Mouse (Mus musculus) embryonic facial prominence, embryonic 13.5 days (tissue): ENCODE data around the gene Chpf. TPM values are rescaled to one million over a fixed set of nuclear protein-coding genes. Genes with fewer than 3 reads are reported as not detected.

ENCODE experiments used
- ATAC-seq: fragments of 200-750 bp; cut with Nextera tagmentation; 2 replicates; pipeline ENCODE4 v1.8.0; 2017; ENCODE audit warnings: low read depth; ENCODE audit not compliant: insufficient number of reproducible peaks, insufficient read depth, low FRiP score, low TSS enrichment
- H3K27ac ChIP-seq: fragments of 300-500 bp; sonication (generic); 2 replicates; pipeline ENCODE4 v1.5.1; 2015; ENCODE audit warnings: moderate library complexity, mild to moderate bottlenecking, inconsistent platforms
- H3K27me3 ChIP-seq: fragments of 300-500 bp; sonication (generic); 2 replicates; pipeline ENCODE4 v1.6.1; 2015; ENCODE audit warnings: mild to moderate bottlenecking, inconsistent platforms
- H3K36me3 ChIP-seq: fragments of 300-500 bp; sonication (generic); 2 replicates; pipeline ENCODE4 v1.6.1; 2015; ENCODE audit warnings: mild to moderate bottlenecking, inconsistent platforms
- H3K4me1 ChIP-seq: fragments of 300-500 bp; sonication (generic); 2 replicates; pipeline ENCODE4 v1.6.1; 2015; ENCODE audit warnings: inconsistent platforms
- H3K4me2 ChIP-seq: fragments of 300-500 bp; sonication (generic); 2 replicates; pipeline ENCODE4 v1.6.1; 2015; ENCODE audit warnings: moderate library complexity, mild to moderate bottlenecking, inconsistent platforms
- H3K4me3 ChIP-seq: fragments of 300-500 bp; sonication (generic); 2 replicates; pipeline ENCODE4 v1.5.1; 2015; ENCODE audit warnings: mild to moderate bottlenecking, inconsistent platforms
- H3K9ac ChIP-seq: fragments of 300-500 bp; sonication (generic); 2 replicates; pipeline ENCODE4 v1.6.1; 2015; ENCODE audit warnings: mild to moderate bottlenecking, inconsistent platforms
- H3K9me3 ChIP-seq: fragments of 300-500 bp; sonication (generic); 2 replicates; pipeline ENCODE4 v1.6.1; 2016; ENCODE audit warnings: inconsistent platforms
- WGBS: fragments of 180-500 bp; shearing (Covaris S2); methylation state at CpG from one replicate; pipeline ENCODE4 v1.1.7; 2015; ENCODE audit warnings: mixed read lengths; 5-methylcytosine and 5-hydroxymethylcytosine counted together
- polyA plus RNA-seq: library from polyadenylated mRNA; unstranded; fragments of >200 nt; fragmentation: Nextera tagmentation; extraction: Ambion mirVana; gene quantifications from 2 replicates; pipeline ENCODE4 v1.2.1, GENCODE M21; 2015

The Chpf gene
- polyA plus RNA-seq, 1 experiment from 2014 or later = 31.5 TPM

DNA sequence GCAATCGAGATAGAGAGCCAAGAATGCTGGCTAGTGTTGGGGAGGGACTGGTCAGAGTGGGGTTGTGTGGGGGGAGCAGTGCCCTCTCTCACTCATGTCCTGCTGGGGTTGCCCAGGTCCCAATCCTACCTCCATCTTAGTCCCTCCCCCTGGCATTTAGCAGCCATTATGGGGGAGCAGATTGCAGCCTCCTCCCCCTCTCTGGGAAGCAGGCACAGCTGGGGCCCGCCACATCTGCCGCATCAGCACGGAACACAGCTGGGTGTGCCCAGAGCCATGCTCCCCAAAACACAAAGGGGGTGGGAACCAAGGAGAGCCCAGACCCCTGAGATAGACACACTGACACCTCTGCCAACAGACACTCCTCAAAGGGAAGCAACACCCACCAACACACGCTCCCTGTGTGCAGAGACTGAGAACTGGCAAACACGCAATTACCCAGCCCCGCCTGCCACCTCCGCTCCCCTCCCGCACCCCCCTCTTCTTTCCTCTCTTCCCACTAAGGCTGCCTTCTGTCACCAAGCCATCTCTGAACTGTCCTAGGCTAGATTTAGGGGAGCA lies 33.9 kb downstream of the Chpf start:
- Histone ChIP-seq H3K27ac (no peak overlapping the region), H3K4me3 (no peak overlapping the region), H3K9me3 (no peaks in the 10 kb centered on the region), H3K36me3 (peaks cover 17% of the 10 kb centered on the region), H3K9ac (no peak overlapping the region), H3K4me1 (peaks cover 74% of the 10 kb centered on the region), H3K27me3 (peaks cover 62% of the 10 kb centered on the region), H3K4me2 (peak overlapping the region; percentile 44)
- WGBS = 8% methylated on average over 9 of the region's 9 CpGs
- peak; percentile 34; the same call in 1 of the 2 replicates for ATAC-seq

- H3K36me3 ChIP-seq = peaks cover 19% of the 10 kb centered on the region
- H3K27ac ChIP-seq = no peak overlapping the region
- no peak for ATAC-seq
- H3K4me1 ChIP-seq = peaks cover 64% of the 10 kb centered on the region
- H3K27me3 ChIP-seq = peaks cover 52% of the 10 kb centered on the region
- no peak overlapping the region for H3K4me3 ChIP-seq
- H3K4me2 ChIP-seq = no peak overlapping the region
- 24% methylated on average over 3 of the region's 3 CpGs for WGBS
- no peaks in the 10 kb centered on the region for H3K9me3 ChIP-seq
- no peak overlapping the region for H3K9ac ChIP-seq
Observed at GRCm38 (mm10) chr1:75444208-75444607, 34.9 kb downstream of the Chpf start.

- H3K27ac ChIP-seq = peak overlapping the region; percentile 28; the same call in 1 of the 2 replicates
- H3K9me3 ChIP-seq = no peaks in the 10 kb centered on the region
- WGBS = 27% methylated on average over 13 of the region's 13 CpGs
- no peak for ATAC-seq
- H3K4me1 ChIP-seq = peaks cover 57% of the 10 kb centered on the region
- peaks cover 45% of the 10 kb centered on the region for H3K27me3 ChIP-seq
- H3K36me3 ChIP-seq = peaks cover 19% of the 10 kb centered on the region
- H3K9ac ChIP-seq = peak overlapping the region; percentile 46; the same call in 1 of the 2 replicates
- no peak overlapping the region for H3K4me2 ChIP-seq
- no peak overlapping the region for H3K4me3 ChIP-seq
Observed at GRCm38 (mm10) chr1:75443247-75444024, 35.7 kb downstream of the Chpf start.

DNA sequence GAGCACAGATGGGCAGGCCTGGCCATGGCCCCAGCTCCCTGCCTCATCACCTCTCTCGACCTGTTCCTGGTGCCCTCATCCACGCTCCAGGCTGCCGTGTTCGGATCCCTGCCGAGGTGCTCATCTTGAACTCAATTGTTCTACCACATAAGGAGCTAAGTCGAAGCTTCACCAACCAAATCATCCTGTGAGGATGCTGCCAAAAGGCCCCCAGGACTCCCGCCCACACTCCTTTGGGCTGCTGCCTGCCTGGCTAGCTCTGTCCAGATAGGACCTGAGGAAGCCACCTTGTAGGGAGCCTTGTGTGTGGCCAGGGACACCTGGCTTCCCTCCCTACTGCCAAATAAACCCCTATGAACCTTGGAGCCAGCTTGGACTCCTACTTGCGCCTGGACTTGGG lies 36.3 kb downstream of the Chpf start:
- no peak overlapping the region for H3K4me2 ChIP-seq
- H3K9ac ChIP-seq = no peak overlapping the region
- H3K27ac ChIP-seq = no peak overlapping the region
- ATAC-seq = no peak
- peaks cover 19% of the 10 kb centered on the region for H3K36me3 ChIP-seq
- 48% methylated on average over 8 of the region's 8 CpGs for WGBS
- H3K4me1 ChIP-seq = peaks cover 51% of the 10 kb centered on the region
- peaks cover 38% of the 10 kb centered on the region for H3K27me3 ChIP-seq
- H3K4me3 ChIP-seq = no peak overlapping the region
- H3K9me3 ChIP-seq = no peaks in the 10 kb centered on the region

GRCm38 (mm10) chr1:75442171-75442570 lies 36.9 kb downstream of the Chpf start:
- H3K27ac ChIP-seq = no peak overlapping the region
- H3K9me3 ChIP-seq = no peaks in the 10 kb centered on the region
- H3K9ac ChIP-seq = no peak overlapping the region
- ATAC-seq = no peak
- H3K36me3 ChIP-seq = peaks cover 19% of the 10 kb centered on the region
- WGBS = 81% methylated on average over 9 of the region's 9 CpGs
- H3K4me2 ChIP-seq = no peak overlapping the region
- peaks cover 50% of the 10 kb centered on the region for H3K4me1 ChIP-seq
- peaks cover 32% of the 10 kb centered on the region for H3K27me3 ChIP-seq
- H3K4me3 ChIP-seq = no peak overlapping the region

DNA sequence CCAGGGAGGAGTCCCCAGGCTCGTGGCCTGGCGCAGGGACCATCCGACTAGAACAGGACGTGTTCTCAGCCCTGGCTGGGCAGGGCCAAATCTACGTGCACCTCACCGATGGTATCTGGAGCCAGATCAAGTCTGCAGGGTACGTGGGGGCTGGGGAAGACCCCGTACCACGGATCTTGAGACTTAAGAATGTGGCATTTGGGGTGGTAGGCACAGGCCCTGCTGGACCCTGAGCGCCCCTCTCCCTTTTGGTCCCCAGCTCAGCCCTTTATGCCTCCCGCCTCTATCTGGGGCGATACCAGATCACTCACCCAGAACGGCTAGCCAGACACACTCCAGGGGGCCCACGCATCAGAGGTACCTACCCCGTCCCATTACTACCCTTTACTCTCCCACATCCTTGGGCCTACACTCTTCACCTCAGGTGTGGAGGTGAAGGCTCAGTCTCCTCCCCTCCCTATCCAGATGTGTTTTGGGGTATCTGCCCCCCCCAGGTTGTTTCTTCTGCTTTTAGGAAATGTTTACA lies 37.6 kb downstream of the Chpf start:
- H3K4me2 ChIP-seq = no peak overlapping the region
- peaks cover 50% of the 10 kb centered on the region for H3K4me1 ChIP-seq
- ATAC-seq = no peak
- H3K4me3 ChIP-seq = no peak overlapping the region
- H3K36me3 ChIP-seq = peaks cover 19% of the 10 kb centered on the region
- 86% methylated on average over 15 of the region's 15 CpGs for WGBS
- no peaks in the 10 kb centered on the region for H3K9me3 ChIP-seq
- no peak overlapping the region for H3K9ac ChIP-seq
- no peak overlapping the region for H3K27ac ChIP-seq
- peaks cover 25% of the 10 kb centered on the region for H3K27me3 ChIP-seq

DNA sequence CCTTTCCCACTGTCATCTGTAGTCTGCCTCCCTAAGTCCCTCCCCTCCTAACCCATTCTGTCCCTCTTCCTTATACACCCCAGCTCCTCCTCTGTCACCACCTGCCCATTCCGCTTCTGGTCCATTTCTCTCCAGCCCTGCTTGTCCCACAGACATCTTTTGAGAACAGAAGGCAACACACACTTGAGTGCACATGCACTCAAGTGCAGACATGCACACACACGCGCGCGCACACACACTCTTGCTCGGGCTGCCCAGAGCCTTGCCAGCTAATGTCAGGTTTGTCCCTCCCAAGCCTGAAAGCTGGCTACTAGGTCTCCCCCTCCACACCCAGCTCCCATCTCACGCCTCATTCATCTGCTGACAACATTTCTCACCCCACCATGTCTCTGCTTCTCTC lies 38.4 kb downstream of the Chpf start:
- peaks cover 19% of the 10 kb centered on the region for H3K36me3 ChIP-seq
- peaks cover 18% of the 10 kb centered on the region for H3K27me3 ChIP-seq
- WGBS = 95% methylated on average over 7 of the region's 7 CpGs
- H3K9ac ChIP-seq = no peak overlapping the region
- H3K27ac ChIP-seq = no peak overlapping the region
- H3K4me3 ChIP-seq = no peak overlapping the region
- no peaks in the 10 kb centered on the region for H3K9me3 ChIP-seq
- H3K4me2 ChIP-seq = no peak overlapping the region
- peaks cover 45% of the 10 kb centered on the region for H3K4me1 ChIP-seq
- ATAC-seq = no peak

DNA sequence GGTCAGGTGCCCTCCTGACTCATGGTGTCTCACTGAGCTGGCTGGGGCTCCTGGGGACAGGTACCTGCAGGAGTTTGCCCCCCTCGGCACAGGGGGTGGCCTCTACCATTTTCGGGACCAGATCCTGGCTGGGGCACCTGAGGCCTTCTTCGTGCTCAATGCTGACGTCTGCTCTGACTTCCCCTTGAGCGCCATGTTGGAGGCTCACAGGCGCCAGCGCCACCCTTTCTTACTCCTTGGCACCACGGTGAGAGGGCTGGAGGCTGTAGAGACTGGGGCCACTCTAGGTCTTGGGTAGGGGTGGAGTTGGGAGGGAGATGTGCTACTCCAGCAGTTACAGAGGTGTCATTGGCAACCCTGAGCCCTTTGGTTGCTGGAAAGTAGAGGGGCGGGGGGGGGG lies 40.3 kb downstream of the Chpf start:
- Histone ChIP-seq H3K4me2 (no peak overlapping the region), H3K27me3 (0 out of 2 replicates have a peak, but pooled peaks cover 5% of the 10 kb centered on the region), H3K4me1 (peaks cover 30% of the 10 kb centered on the region), H3K36me3 (peaks cover 19% of the 10 kb centered on the region), H3K9ac (no peak overlapping the region), H3K9me3 (no peaks in the 10 kb centered on the region), H3K27ac (no peak overlapping the region), H3K4me3 (no peak overlapping the region)
- 80% methylated on average over 8 of the region's 9 CpGs for WGBS
- ATAC-seq = no peak

DNA sequence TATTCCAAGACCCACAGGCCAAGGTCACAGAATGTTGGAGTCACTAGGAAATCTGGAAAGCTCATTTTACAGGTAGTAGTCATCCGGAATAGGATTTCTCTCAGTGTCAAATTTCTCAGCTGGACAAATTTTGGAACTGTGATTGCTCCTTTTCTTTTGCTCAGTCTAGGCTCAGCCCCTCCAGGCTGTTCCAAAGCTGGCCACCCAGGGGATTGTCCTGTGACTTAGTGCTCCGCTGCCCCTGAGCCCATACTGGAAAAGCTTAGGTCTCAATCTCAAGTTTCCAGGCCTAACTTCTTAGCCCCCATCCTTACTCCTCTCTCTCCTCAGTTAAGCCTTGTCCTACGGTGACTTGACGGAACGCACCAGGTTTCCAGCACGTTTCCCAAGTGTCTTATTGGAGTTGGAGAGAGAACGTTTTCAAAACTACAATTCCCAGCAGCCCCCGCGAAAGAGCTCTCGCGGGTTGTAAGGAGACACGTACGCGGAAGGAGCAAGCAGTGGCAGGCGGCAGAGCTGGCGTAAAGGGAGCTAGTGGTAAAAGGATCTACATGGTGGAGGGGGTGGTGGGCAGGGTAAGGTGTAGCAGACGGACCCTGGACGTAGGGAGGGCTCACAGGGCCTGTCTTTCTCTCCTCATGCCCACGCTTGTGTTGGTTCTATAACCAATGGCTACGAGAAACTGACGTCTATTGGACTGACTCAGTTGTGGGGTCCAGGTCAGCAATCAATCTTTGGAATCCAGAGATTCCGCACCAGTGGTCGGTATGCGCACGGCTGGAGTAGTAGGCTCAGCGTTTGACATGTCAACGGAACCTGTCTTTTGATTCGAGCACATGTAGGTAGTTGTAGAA lies 43.4 kb downstream of the Chpf start, which contains the start of gene Gmppa:
Gene Gmppa (plus strand): TSS at position 456 of the 854 bp plus-strand sequence.
- H3K4me2 ChIP-seq = peak within 1 kb of the TSS; percentile 67
- ATAC-seq = peak; percentile 73; the same call in 1 of the 2 replicates
- 4% methylated on average over 28 of the region's 28 CpGs for WGBS
- peak within 1 kb of the TSS; percentile 64 for H3K4me3 ChIP-seq
- H3K9ac ChIP-seq = peak within 1 kb of the TSS; percentile 83
- peaks cover 19% of the 10 kb centered on the region for H3K4me1 ChIP-seq
- no peaks in the 10 kb centered on the region for H3K9me3 ChIP-seq
- H3K27me3 ChIP-seq = peaks cover 12% of the 10 kb centered on the region
- peak within 1 kb of the TSS; percentile 72 for H3K27ac ChIP-seq
- peaks cover 12% of the 10 kb centered on the region for H3K36me3 ChIP-seq

DNA sequence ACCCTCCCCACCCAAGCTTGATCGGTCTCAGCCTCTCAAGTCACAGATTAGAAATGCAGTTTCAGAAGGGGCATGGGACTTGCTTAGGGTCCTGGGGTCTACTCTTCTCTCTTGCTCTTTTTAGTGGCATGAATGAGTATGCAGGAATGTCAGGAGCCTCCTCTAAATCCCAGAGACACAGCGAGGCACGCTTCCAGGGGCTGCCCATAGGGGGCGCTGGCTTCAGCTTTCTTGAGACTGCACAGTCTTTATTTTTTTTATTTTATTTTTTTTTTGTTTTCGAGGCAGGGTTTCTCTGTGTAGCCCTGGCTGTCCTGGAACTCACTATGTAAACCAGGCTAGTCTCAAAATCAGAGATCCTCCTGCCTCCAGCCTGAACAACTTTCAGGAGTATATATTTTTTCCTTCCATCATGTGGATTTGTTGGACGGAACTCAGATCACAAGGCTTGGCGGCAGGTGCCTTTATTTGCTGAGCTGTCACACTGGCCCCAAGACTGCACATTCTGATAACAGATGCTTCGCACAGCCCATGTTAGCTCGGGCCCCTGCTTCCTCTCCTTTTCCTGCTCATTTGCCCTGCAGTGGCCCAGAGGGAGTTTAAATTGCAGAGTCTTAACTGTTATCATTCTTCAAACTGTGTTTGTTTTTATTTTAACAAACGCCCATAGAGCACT lies 53.2 kb downstream of the Chpf start:
- H3K9ac ChIP-seq = no peak overlapping the region
- H3K4me2 ChIP-seq = no peak overlapping the region
- no peak overlapping the region for H3K27ac ChIP-seq
- peaks cover 64% of the 10 kb centered on the region for H3K27me3 ChIP-seq
- H3K36me3 ChIP-seq = peaks cover 10% of the 10 kb centered on the region; the same call in 1 of the 2 replicates
- no peaks in the 10 kb centered on the region for H3K9me3 ChIP-seq
- peaks cover 27% of the 10 kb centered on the region for H3K4me1 ChIP-seq
- no peak overlapping the region for H3K4me3 ChIP-seq
- no peak for ATAC-seq
- WGBS = 27% methylated on average over 10 of the region's 10 CpGs
